ENCODE assay signal across 8 mouse cellular contexts in the genomic region with DNA sequence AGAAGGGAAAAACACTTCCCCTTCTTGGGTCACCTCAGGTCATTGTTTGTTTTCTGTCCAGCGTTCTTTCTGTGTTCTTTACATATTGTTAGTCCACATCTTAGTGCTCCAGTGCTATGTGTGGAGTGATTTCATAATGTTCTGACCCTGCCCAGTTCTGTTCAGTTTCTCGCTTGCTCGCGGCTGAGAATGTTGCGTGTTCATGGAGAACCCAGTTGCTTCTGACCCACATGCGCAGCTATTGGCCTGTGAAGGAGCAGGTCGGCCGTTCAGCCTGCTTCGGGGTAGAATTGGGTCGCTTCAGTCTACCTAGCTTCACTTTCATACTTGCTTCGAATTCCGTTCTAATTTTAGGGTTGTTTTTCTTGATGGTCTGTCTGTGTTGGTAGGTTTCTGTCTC. TPM values are rescaled to one million over a fixed set of nuclear protein-coding genes. Genes with fewer than 3 reads are reported as not detected.
DNase-seq lines count a peak whose midpoint lies in the region; ATAC-seq lines count a peak whose summit lies in the region.

No protein-coding gene starts in this region.

- peak; percentile 9; the same call in 1 of the 2 replicates for ATAC-seq in granulocyte monocyte progenitor cell, adult 5-6 weeks (replicated peaks; ENCODE audit: poor library complexity, severe bottlenecking)
- no peak for ATAC-seq in kidney, embryonic 16.5 days (ENCODE audit: low FRiP score, low TSS enrichment)

- no peaks in the 10 kb centered on the region for H3K27me3 ChIP-seq in kidney, embryonic 16.5 days (ENCODE audit: insufficient read depth, low read length)

- DNase-seq in urinary bladder, postnatal 14 days (ENCODE audit: low spot score) = peak; percentile 39
- DNase-seq in urinary bladder, postnatal 10 days (ENCODE audit: low spot score) = no peak
- DNase-seq in lung, postnatal 4 days = peak; percentile 39 to 43
- no peak for DNase-seq in yolk sac, embryonic 10.5 days (ENCODE audit: low spot score)
- no peak for DNase-seq in spleen, postnatal 4 days (ENCODE audit: low spot score in 2 of 2)
- DNase-seq in urinary bladder, postnatal 4 days (ENCODE audit: low spot score in 2 of 2) = no peak

- H3K9me3 ChIP-seq in kidney, embryonic 16.5 days (ENCODE audit: low read length) = peaks cover 6% of the 10 kb centered on the region; the same call in 1 of the 2 replicates

- peak overlapping the region; percentile 96 for H3K9ac ChIP-seq in kidney, embryonic 16.5 days (replicated peaks; ENCODE audit: low read length)

- peaks cover 28% of the 10 kb centered on the region for H3K36me3 ChIP-seq in kidney, embryonic 16.5 days (ENCODE audit: insufficient read depth, low read length)

- peak overlapping the region; percentile 70 for H3K4me2 ChIP-seq in kidney, embryonic 16.5 days (replicated peaks; ENCODE audit: low read depth, low read length)

- peak overlapping the region; percentile 10; the same call in 1 of the 2 replicates for H3K27ac ChIP-seq in kidney, embryonic 16.5 days (ENCODE audit: low read length)

- WGBS in kidney, embryonic 16.5 days = 51% methylated on average over 12 of the region's 12 CpGs

- peak overlapping the region; percentile 82 for H3K4me3 ChIP-seq in kidney, embryonic 16.5 days (ENCODE audit: low read length)

- peaks cover 38% of the 10 kb centered on the region for H3K4me1 ChIP-seq in kidney, embryonic 16.5 days (ENCODE audit: insufficient read depth, low read length)

RNA-seq across cellular contexts. Expression of gene Eif4g3, which starts 2.6 kb away (rescaled TPM):
- 67.7 and 72.3 TPM in 2 replicates for total RNA-seq in granulocyte monocyte progenitor cell, adult 5-6 weeks (2014; fragmentation: Nextera tagmentation)
- 29.3 and 39.1 TPM in 2 replicates for total RNA-seq in granulocyte monocyte progenitor cell, adult 5-6 weeks (2017)
- 32.9 and 39.3 TPM in 2 replicates for polyA plus RNA-seq in kidney, embryonic 16.5 days (2015; fragmentation: Nextera tagmentation; extraction: Ambion mirVana)

Comparison
In these comparisons a context has a peak if more than half of its experiments do, and no peak if none do; other contexts are left out.
1. DNase-seq: peak in urinary bladder, postnatal 14 days (single experiment) and lung, postnatal 4 days (2 of 2); none in urinary bladder, postnatal 10 days (single experiment), yolk sac, embryonic 10.5 days (single experiment), spleen, postnatal 4 days (0 of 2) and urinary bladder, postnatal 4 days (0 of 2).